Mouse (Mus musculus) embryo, embryonic 11.5 days (tissue): ENCODE data around the gene Tmem82.
"Not testable (repeated sequence)": the region's sequence is repeated elsewhere in the genome, so short reads cannot be mapped to it uniquely, and the experiment has no call there.

Source experiments
- DNase-seq: peaks from one replicate; pipeline ENCODE4 v3.0.0-alpha.2; 2012; ENCODE audit warnings: low read depth, low spot score

Gene Tmem82

DNA sequence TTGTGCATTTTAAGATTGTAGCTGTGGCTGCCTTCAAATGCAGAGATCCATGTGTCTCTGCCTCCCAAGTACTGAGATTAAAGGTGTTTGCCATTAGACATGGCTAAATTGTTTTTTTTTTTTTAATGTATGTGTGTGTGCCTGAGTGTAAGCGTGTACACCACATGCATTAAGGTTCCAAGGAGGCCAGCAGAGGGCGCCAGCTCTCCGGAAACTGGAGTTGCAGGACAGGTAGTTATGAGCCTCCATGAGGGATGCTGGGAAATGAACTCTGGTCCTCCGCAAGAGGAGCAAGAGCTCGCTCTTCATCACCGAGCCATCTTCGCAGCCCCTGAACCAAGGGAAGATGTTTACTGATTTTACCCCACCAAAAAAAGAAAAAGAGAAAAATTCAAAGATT, 41.6 kb downstream of the Tmem82 start:
- no peak for DNase-seq

DNA sequence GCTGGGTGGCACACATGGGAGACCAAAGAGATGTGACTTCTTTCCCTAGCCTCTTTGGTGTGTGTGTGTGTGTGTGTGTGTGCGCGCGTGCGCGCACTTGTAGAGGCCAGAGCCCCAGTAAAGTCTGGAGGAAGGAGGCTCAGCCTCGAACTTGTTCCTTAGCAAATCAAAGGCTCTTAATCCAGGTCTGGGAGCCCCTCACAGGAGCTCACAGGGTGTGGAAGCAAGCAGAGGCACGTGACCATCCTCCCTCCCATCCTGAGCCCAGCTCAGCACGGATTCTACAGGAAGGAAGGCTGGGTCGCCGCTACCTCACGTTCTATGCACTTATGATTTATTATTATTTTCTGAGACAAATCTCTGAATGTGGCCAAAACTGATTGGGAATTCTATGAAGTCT, 42.0 kb downstream of the Tmem82 start:
- DNase-seq: no peak

DNA sequence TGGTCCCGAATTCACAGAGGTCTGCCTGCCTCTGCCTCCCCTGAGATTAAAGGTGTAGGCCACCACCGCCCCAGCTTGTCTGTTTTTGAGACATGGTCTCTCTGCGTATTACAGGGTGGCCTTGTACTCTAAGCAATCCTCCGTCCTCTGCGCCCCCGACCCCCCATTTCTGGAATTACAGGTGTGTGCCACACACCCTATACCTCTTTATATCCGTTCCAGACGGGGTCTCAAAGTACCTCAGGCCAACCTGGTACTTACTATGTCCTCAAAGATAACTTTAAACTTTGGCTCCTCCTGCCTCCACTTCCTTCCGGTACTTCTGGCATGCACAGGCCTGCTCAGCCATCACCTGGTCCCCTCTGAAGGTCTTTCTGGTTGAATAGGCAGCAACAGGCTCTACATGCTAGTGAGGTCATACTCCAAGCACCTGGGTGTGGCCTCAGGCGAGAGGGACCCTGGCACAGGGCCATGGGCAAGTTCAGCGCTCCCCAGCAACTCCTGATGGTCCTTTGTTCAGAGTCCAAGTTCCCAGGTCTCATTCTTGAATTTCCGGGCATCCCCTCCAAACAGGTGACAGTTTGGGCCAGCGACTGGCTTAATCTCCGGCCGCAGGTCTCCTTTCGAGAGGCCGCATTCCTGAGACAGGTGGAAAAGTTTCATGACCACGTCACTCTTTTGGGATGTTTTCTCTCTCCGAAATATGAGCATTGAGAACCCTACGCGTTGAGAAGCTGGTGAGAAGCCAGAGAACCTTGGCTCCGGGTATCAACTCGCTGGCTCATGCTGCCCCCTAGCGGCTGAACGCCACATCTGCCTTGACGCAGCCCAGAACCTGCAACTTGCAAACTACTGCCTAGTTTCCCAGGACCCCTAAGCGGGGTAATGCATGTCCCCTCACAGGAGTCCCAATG, 43.4 kb downstream of the Tmem82 start:
- peak; percentile 71 for DNase-seq

DNA sequence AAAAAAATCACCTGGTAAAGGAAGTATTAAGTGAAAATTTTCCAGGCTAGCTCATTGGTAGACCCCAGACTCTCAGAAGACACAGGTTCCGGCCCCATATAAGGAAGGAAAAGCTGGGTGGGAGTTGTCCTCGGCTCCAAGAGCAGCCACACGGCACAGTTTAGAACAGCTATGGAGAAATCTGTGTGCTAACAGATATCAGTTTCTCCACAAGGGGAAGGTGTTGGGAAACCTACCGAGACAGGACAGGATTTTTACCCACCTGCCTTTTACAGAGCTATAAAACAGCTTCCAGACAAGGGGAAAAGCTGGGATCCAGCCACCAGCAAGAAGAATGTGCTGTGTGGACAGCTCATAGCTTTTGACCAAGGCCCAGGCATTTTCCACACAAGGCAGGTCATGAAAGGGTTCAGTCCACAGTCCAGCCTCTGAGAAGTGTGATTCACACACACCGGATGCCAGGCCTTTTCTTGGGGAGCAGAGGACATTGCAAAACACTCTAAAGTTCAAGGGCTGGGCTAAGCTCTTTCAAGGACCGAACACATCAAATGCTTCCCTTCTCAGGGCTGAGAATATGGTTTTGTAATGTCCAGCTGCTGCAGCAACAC, 45.0 kb downstream of the Tmem82 start:
- DNase-seq: no peak

DNA sequence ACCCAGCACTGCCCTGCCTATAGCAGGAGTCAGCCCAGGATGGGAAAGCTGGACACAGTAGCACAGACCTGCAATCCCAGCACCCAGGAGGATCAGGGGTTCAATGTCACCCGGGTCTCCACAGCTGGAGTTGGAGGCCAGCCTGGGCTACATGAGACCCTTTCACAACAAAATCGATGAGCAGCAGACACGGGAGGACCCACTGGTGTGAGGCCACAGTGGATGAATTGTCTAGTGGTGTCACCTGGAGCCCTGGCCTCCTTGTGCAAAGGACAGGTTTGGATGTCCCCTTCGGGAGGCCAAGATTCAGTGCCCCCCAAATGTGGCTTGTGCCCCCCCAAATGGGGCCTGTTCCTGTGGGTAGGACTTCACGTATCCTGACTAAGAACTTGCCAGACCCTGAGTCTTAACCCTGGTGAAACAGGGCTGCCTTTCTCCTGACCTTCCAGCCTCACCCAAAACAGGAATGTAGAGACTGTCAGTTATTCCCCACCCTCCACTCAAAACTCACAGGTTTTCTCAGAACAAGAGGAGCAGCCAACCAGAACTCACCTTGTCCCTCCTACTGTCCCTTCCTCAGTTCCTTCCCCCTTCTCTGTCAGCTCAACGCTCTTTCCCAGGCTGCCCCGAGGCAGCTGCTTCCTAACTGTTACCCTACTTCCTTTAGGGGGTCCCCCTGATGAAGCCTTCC, 45.6 kb downstream of the Tmem82 start:
- DNase-seq: no peak

DNA sequence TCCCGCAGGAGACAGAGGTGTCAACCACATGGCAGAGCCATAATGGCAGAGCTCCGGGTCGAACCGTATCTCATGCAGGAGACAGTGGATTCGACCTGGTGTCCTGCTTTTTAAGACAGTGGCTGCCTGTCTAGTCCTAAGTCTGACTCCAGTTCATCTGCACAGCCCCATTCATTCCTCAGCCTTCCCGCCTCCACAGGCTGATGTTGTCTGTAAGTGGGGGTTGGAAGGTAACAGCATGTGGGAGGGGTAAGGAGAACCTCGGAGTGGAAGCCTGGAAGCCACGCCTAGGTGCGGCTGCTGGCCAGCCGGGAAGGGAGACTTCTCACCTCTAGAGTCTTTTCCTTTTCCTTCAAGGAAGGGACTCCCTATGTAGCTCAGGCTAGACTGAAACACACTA, 46.5 kb downstream of the Tmem82 start:
- no peak for DNase-seq

DNA sequence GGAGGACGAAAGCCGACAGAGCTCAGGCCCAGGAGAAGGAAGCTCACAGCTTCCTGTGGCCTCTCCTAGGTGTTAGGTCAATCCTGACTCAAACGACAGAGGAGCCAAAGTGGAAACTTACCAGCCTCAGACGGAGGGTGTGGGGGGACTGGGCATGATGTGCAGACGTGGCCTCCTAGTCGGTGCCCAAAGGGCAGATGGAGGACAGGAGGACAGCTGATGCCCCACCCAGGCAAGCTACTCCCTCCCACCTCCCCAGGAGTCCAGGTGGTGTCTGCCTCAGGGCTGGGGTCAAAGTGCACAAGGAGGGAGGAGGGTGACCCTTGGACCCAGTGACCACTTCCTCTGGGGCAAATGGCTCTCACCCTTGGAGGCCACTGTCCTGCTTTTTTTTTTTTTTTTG, 47.1 kb downstream of the Tmem82 start:
- DNase-seq: no peak

DNA sequence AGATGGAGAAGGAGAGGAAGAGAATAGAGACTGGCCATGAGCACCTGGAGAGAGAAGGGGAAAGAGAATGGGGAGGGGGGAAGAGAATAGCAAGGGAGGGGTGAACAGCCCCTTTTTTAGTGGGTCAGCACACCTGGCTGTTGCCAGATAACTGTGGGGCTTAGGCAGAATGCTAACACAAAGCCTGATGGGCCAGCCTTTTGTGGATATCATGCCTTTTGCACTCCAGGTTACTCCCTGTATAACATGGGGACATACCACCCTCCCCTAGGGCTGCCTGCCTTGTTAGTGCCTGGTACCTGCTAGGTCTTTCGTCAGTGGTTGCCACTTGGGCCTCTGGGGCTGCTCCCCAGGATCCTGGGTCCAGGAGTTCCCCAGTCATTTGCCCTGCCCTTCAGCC, 47.6 kb downstream of the Tmem82 start:
- DNase-seq: no peak

DNA sequence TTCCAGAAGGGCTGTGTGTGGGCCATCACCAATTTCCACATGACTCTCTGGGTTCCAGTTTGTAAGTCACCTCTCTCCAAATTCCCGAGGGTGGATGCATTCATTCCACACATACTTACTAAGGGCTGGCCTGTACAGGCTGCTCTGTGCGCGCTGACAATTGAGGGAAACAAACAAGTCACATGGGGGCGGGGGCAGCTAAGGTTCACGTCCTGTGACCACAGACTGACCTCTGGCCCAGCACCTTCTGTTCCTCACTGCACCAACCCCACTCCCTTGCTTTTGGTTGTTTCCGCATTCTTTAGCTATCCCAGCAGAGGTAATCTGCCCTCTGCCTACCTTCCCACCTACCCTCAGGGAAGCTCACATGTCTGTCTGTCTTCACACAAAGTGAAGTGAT, 48.4 kb downstream of the Tmem82 start:
- DNase-seq: no peak

DNA sequence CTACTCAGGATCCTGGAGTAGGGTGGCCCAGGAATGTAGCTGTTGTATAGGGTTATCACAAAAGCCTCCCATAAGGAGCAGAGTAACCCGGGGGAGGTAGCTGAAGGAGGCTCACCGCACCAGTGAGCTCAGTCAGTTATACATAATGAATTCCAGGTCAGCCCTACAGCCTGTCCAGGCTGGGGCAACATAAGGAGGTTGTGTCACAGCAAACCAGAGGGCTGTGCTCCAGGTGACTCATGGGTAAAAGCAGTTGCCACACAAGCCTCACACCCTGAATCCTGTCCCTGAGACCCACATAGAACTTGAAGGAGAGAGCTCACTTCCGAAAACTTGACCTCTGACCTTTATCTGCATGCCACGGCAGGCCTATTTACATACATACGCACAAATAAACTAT, 49.5 kb downstream of the Tmem82 start:
- DNase-seq: no peak

DNA sequence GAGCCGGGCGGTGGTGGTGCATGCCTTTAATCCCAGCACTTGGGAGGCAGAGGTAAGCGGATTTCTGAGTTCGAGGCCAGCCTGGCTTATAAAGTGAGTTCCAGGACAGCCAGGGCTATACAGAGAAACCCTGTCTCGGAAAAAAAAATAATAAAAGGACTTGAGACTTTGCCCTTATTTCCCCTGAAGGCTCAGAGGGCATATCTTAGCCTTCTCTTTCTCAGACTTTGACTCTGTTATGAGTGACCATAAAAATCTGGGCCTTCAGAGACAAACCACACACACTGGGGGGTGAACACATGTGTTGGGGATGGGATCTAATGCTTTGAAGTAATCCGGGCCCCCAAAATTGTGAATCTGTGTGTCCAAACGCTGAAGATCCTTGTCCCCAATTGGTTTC, 51.3 kb downstream of the Tmem82 start:
- not testable (repeated sequence) for DNase-seq

DNA sequence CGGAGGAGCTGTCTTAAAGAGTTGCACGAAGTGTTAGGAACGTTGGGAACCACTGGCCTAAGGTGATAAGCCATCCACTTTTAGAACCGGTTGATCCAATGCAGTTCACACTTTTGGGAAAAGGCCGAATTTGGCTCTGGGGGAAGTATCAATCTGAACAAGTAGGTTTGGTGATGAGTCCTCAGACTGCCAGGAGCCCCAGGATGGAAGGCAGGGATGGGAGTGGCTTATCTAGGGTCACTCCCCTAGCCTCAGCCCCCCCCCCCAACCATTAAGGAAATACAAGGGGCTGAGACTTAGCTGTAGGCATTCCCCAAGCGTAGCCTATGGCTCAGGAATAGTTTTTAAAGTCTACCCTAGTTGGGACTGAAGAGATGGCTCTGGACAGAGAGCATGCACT, 52.2 kb downstream of the Tmem82 start:
- no peak for DNase-seq

DNA sequence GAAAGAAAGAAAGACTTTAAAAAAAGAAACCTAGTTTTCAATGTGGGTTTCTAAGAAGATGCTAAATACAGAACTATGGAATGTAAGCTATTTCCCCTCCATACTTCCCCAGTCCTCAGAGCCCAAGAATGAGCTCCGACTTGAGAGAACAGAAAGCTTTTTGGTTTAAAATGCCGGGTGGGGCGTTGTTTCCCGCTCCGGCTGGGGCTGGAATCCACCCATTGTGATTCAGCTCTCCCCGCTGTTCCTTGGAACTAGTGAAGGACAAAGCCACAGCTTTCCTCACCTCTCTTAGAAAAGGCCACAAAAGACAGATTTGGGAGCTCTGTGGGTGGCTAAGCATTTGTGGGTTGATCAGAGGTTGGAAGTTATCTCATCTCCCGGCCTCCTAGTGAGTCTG, 53.1 kb downstream of the Tmem82 start:
- DNase-seq: no peak

DNA sequence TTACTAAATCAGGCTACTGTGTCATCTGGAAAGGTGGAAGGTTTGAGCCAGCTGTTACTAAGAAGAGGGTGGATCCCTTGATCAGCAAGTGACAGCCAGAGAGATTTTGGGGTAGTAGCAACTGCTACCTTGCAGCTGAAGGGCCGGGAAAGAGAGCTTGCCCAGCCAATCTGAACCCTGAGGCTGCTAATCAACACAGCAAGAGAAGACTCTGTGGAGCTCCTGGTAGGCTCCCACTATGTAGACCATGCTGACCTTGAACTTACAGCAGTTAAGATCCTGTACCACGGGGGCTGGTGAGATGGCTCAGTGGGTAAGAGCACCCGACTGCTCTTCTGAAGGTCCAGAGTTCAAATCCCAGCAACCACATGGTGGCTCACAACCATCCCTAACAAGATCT, 53.8 kb downstream of the Tmem82 start:
- DNase-seq: no peak

DNA sequence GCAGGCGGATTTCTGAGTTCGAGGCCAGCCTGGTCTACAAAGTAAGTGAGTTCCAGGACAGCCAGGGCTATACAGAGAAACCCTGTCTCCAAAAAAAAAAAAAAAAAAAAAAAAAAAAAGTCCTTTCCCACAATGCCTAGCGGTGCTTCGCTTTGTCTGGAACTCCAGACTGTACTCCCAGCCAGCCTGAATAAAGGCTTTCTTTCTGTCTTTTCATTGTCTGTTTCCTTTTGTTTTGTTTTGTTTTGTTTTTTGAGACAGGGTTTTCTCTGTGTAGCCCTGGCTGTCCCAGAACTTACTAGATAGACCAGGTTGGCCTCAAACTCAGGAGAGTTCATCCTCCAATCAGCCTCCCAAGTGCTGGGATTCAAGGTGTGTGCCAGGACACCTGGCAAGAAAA, 54.2 kb downstream of the Tmem82 start:
- no peak for DNase-seq
